Mouse (Mus musculus) 416B (cell line): ENCODE measurements around the gene Arfip1.

Source experiments
- DNase-seq: peaks from one replicate; pipeline ENCODE4 v3.0.0; 2011; ENCODE audit warnings: low read depth

The Arfip1 gene

GRCm38 (mm10) chr3:84455733-84456417 lies 126.5 kb downstream of the Arfip1 start:
- DNase-seq: peak; percentile 97

DNA sequence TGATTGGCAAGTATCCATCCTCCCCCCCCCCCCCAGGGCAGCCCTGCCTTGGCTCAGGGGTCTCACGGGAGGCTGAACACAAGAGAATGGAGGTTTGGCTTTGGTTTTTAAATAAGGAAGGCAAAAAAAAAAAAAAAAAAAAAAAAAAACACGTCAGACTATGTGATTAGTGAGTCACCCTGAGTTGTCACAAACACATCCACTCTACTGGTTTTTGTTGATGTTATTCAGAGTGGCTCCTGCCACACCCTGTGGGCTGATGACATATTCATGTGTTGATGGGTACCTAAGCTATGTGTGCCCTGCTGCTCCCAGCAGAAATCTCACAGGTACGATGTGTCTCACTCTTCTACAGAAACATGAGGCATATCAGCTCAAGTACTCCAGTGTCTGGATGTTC lies 131.8 kb downstream of the Arfip1 start:
- DNase-seq: peak; percentile 69

DNA sequence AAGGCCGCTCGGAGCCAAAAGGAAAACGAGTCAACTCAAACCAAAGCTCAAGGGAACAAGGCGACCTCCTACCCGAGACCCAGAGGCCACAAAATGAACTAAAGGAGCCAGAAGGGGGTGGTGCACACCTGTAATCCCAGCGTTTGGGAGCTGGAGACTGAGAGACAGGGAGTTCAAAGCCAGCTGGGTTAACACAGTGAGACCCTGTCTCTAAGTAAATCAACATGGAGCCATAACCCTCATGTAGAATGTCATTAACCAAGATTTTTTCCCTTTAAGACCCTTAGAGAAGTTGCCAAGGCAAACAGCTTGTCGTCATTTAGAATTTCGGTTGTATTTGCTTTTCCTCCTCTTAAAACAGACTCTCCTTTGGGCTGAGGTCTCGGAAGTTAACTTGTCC lies 133.4 kb downstream of the Arfip1 start:
- no peak for DNase-seq

DNA sequence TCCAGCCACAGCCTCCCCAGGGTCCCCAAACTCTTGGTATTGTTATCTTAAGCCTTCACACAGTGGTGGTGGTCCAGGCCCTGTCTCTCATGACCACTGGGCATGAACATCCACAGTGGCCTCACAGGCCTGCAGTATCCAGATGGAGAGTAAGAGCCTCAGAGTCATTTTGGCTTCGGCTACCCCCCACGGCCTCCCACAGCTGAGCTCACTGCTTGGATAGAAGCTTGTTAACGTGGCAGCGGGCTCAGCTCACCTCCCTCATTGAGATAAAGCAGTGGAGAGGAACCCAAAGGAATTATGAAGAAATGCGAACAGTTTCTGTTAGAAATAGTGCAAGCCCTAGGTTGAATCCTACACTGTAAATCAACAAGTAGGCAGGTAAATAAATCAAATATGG lies 134.6 kb downstream of the Arfip1 start:
- no peak for DNase-seq
